Mouse (Mus musculus) kidney, adult 2 months (tissue): ENCODE data around the gene Adcy4. TPM values are rescaled to one million over a fixed set of nuclear protein-coding genes. Genes with fewer than 3 reads are reported as not detected.

Experiments
- DNase-seq: peaks from one replicate; pipeline ENCODE4 v3.0.0; 2021
- H3K27ac ChIP-seq: fragments of 200-500 bp; 2 replicates; pipeline ENCODE4 v1.5.1; 2012; ENCODE audit warnings: low read depth, low read length, control low read depth, inconsistent platforms; ENCODE audit not compliant: insufficient read depth
- H3K27me3 ChIP-seq: fragments of 200-500 bp; replicated peaks from 2 replicates; pipeline ENCODE4 v1.6.1; 2012; ENCODE audit warnings: mild to moderate bottlenecking, moderate library complexity, low read length, inconsistent platforms; ENCODE audit not compliant: control insufficient read depth, insufficient read depth
- H3K36me3 ChIP-seq: fragments of 200-500 bp; 2 replicates; pipeline ENCODE4 v1.6.1; 2012; ENCODE audit warnings: mild to moderate bottlenecking, moderate library complexity, low read length, inconsistent platforms; ENCODE audit not compliant: control insufficient read depth, insufficient read depth
- H3K4me1 ChIP-seq: fragments of 200-500 bp; 2 replicates; pipeline ENCODE4 v1.6.1; 2011; ENCODE audit warnings: low read length; ENCODE audit not compliant: control insufficient read depth, insufficient read depth
- H3K4me3 ChIP-seq: fragments of 200-500 bp; 2 replicates; pipeline ENCODE4 v1.5.1; 2011; ENCODE audit warnings: mild to moderate bottlenecking, low read depth, low read length, control low read depth; ENCODE audit not compliant: insufficient read depth
- CTCF ChIP-seq: fragments of 200-500 bp; conservative IDR thresholded peaks from 2 replicates; pipeline ENCODE4 v1.5.1; 2011; ENCODE audit warnings: low read depth, mild to moderate bottlenecking, control low read depth, low read length, moderate library complexity, mixed read lengths; ENCODE audit not compliant: insufficient read depth, insufficient read length
- POLR2A ChIP-seq: fragments of 200-500 bp; IDR thresholded peaks from one replicate; pipeline ENCODE4 v1.6.1; 2011; ENCODE audit warnings: low read depth, low read length, control low read depth
- WGBS: fragments of 180-500 bp; shearing (Covaris S2); methylation state at CpG from one replicate; pipeline ENCODE4 v1.1.7; 2018; 5-methylcytosine and 5-hydroxymethylcytosine counted together
- polyA plus RNA-seq: library from polyadenylated mRNA; depleted of rRNA; stranded (reverse); fragments of >200 nt; gene quantifications from 2 replicates; pipeline ENCODE4 v1.2.3, GENCODE M21; 2012

The Adcy4 gene
- polyA plus RNA-seq, 1 experiment, result 16.9 TPM

- DNase-seq, result no peak
- no peak for TF ChIP-seq CTCF
- TF ChIP-seq POLR2A, result no peak
- Histone ChIP-seq H3K36me3 (no peaks in the 10 kb centered on the region), H3K4me3 (no peak overlapping the region), H3K27ac (no peak overlapping the region), H3K4me1 (no peaks in the 10 kb centered on the region), H3K27me3 (no peaks in the 10 kb centered on the region)
- WGBS, result 94% methylated on average over 6 of the region's 6 CpGs
Observed at GRCm38 (mm10) chr14:55768555-55768954, 15.3 kb downstream of the Adcy4 start.

DNA sequence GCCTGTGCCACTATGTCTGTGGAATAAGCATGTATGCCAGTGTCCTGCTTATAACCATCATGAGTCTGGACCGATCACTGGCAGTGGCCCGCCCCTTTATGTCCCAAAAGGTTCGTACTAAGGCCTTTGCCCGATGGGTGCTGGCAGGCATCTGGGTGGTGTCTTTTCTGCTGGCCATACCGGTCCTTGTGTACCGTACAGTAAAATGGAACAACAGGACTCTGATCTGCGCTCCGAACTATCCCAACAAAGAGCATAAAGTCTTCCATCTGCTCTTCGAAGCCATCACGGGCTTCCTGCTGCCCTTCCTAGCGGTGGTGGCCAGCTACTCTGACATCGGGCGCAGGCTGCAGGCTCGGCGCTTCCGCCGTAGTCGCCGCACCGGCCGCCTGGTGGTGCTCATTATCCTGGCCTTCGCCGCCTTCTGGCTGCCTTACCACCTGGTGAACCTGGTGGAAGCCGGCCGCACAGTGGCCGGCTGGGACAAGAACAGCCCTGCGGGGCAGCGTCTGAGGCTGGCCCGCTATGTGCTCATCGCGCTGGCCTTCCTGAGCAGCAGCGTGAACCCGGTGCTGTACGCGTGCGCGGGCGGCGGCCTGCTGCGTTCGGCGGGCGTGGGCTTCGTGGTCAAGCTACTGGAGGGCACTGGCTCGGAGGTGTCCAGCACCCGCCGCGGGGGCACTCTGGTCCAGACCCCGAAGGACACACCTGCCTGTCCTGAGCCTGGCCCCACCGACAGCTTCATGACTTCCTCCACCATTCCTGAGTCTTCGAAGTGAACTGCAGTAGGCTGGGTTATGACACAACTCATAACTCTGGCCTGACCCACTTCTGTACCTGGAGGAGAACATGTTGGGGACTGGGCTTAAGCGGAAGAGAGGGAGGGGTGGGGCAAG lies 16.1 kb downstream of the Adcy4 start:
- Histone ChIP-seq H3K27me3 (no peaks in the 10 kb centered on the region), H3K4me3 (peak overlapping the region; percentile 33; the same call in 1 of the 2 replicates), H3K4me1 (no peaks in the 10 kb centered on the region), H3K27ac (no peak overlapping the region), H3K36me3 (no peaks in the 10 kb centered on the region)
- 9% methylated on average over 52 of the region's 52 CpGs for WGBS
- peak; percentile 84 for DNase-seq
- TF ChIP-seq CTCF, result peak; percentile 58
- TF ChIP-seq POLR2A, result no peak

- H3K27me3 ChIP-seq, result no peaks in the 10 kb centered on the region
- TF ChIP-seq CTCF (no peak), POLR2A (no peak)
- 76% methylated on average over 4 of the region's 4 CpGs for WGBS
- H3K27ac ChIP-seq, result no peak within 1 kb of the TSS
- H3K36me3 ChIP-seq, result no peaks in the 10 kb centered on the region
- 0 out of 2 replicates have a peak, but pooled peaks cover 4% of the 10 kb centered on the region for H3K4me1 ChIP-seq
- H3K4me3 ChIP-seq, result no peak within 1 kb of the TSS
- DNase-seq, result no peak
Observed at GRCm38 (mm10) chr14:55765696-55766095, 18.2 kb downstream of the Adcy4 start, which contains the start of gene Ltb4r1. TSS of gene Ltb4r1 (plus strand) at chr14:55765962.

DNA sequence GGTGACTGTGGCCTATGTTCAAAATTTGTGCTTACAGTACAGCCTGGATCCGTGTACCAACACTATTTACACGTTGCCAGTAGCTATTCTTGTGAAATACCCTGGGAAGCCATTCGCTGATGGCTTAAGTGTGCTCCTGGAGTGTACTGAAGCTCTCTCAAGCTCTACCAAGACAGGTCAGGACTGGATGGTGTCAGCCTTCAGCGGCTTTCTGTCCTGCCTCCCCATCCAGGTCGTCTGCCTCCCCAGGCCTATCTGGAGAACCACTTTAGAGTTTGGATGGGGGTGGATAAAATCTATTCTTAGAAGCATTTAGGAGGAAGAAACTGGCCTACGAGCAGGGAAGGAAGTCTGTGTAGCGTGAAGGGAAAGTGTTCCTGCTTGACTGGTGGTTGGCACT lies 20.7 kb downstream of the Adcy4 start:
- Histone ChIP-seq H3K4me3 (no peak overlapping the region), H3K36me3 (no peaks in the 10 kb centered on the region), H3K27ac (peak overlapping the region; percentile 27; the same call in 1 of the 2 replicates), H3K4me1 (peaks cover 11% of the 10 kb centered on the region; the same call in 1 of the 2 replicates), H3K27me3 (no peaks in the 10 kb centered on the region)
- WGBS, result 44% methylated on average over 7 of the region's 7 CpGs
- no peak for TF ChIP-seq CTCF
- no peak for TF ChIP-seq POLR2A
- no peak for DNase-seq

DNA sequence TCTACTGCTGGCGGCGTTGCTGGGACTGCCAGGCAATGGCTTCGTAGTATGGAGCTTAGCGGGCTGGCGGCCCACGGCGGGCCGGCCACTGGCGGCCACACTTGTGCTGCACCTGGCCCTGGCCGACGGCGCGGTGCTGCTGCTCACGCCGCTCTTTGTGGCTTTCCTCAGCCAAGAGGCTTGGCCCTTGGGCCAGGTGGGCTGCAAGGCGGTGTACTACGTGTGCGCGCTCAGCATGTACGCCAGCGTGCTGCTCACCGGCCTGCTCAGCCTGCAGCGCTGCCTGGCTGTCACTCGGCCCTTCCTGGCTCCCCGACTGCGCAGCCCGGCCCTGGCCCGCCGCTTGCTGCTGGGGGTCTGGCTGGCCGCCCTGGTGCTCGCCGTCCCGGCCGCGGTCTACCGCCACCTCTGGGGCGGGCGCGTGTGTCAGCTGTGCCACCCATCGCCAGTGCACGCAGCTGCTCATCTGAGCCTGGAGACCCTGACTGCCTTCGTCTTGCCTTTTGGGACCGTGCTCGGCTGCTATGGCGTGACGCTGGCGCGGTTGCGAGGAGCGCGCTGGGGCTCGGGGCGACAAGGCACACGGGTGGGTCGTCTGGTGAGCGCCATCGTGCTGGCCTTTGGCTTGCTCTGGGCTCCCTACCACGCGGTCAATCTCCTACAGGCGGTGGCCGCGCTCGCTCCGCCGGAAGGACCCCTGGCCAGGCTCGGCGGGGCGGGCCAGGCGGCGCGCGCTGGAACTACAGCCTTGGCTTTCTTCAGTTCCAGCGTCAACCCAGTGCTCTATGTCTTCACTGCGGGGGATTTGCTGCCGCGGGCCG lies 21.7 kb downstream of the Adcy4 start:
- TF ChIP-seq CTCF (no peak), POLR2A (no peak)
- 3% methylated on average over 77 of the region's 77 CpGs for WGBS
- peaks cover 11% of the 10 kb centered on the region; the same call in 1 of the 2 replicates for H3K4me1 ChIP-seq
- H3K27me3 ChIP-seq, result no peaks in the 10 kb centered on the region
- H3K36me3 ChIP-seq, result no peaks in the 10 kb centered on the region
- peak; percentile 51 for DNase-seq
- H3K4me3 ChIP-seq, result peak overlapping the region; percentile 81
- H3K27ac ChIP-seq, result peak overlapping the region; percentile 17; the same call in 1 of the 2 replicates

DNA sequence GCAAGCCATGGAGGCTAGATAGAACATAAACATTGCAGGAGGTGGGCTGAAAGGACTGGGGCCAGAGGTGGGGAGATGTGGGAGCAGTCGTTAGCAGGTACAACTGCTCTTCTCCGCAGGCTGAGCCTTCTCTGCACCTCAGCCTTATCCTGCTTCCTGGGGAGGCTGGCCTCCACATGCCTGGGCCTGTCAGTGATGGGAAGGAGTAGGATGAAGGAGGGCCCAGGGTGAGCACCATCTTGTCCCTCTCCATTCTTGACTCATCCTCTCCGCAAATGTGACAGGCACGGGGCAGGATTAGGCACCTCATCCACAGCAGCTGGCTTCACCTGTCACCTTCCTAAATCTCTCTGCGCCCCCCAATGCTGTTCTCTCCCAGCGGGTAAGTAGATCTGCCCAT lies 22.7 kb downstream of the Adcy4 start, which contains the start of gene Ltb4r2:
Gene Ltb4r2 (plus strand): TSS at position 266 of the 400 bp plus-strand sequence.
- Histone ChIP-seq H3K27me3 (no peaks in the 10 kb centered on the region), H3K36me3 (no peaks in the 10 kb centered on the region), H3K4me1 (peaks cover 14% of the 10 kb centered on the region; the same call in 1 of the 2 replicates), H3K27ac (peak within 1 kb of the TSS; percentile 17; the same call in 1 of the 2 replicates), H3K4me3 (peak within 1 kb of the TSS; percentile 81)
- no peak for TF ChIP-seq POLR2A
- no peak for TF ChIP-seq CTCF
- DNase-seq, result no peak
- WGBS, result 93% methylated on average over 6 of the region's 6 CpGs
